Mouse (Mus musculus): ENCODE measurements around the gene Rreb1. TPM values are rescaled to one million over a fixed set of nuclear protein-coding genes. Genes with fewer than 3 reads are reported as not detected.

The Rreb1 gene
- polyA plus RNA-seq, 1 experiment from 2014 or later = 8.8 TPM

- Histone ChIP-seq H3K9ac (no peak overlapping the region), H3K4me1 (peaks cover 90% of the 10 kb centered on the region), H3K27ac (peak overlapping the region; percentile 46), H3K4me3 (no peak overlapping the region), H3K9me3 (replicated peaks) (no peaks in the 10 kb centered on the region), H3K27me3 (replicated peaks) (no peaks in the 10 kb centered on the region), H3K36me3 (no peaks in the 10 kb centered on the region), H3K4me2 (no peak overlapping the region)
- no peak for ATAC-seq
- WGBS (ENCODE audit: insufficient replicate concordance) = 84% methylated on average over 16 of the region's 17 CpGs
Measured at GRCm38 (mm10) chr13:37847601-37848358, 69.6 kb downstream of the Rreb1 start.

GRCm38 (mm10) chr13:37848438-37848837, 70.2 kb downstream of the Rreb1 start:
- peaks cover 90% of the 10 kb centered on the region for H3K4me1 ChIP-seq
- no peak overlapping the region for H3K4me2 ChIP-seq
- H3K27me3 ChIP-seq (replicated peaks) = no peaks in the 10 kb centered on the region
- WGBS (ENCODE audit: insufficient replicate concordance) = 87% methylated on average over 5 of the region's 5 CpGs
- ATAC-seq = no peak
- H3K4me3 ChIP-seq = no peak overlapping the region
- H3K36me3 ChIP-seq = no peaks in the 10 kb centered on the region
- H3K9ac ChIP-seq = no peak overlapping the region
- H3K27ac ChIP-seq = 0 out of 2 replicates have a peak overlapping the region, but pooled peaks have one; percentile 4
- H3K9me3 ChIP-seq (replicated peaks) = no peaks in the 10 kb centered on the region

- no peak overlapping the region for H3K4me2 ChIP-seq
- H3K9ac ChIP-seq = no peak overlapping the region; the same call in 1 of the 2 replicates
- H3K4me1 ChIP-seq = peaks cover 86% of the 10 kb centered on the region
- H3K27ac ChIP-seq = peak overlapping the region; percentile 96
- 53% methylated on average over 5 of the region's 5 CpGs for WGBS (ENCODE audit: insufficient replicate concordance)
- H3K4me3 ChIP-seq = no peak overlapping the region
- ATAC-seq = no peak
- H3K27me3 ChIP-seq (replicated peaks) = no peaks in the 10 kb centered on the region
- no peaks in the 10 kb centered on the region for H3K36me3 ChIP-seq
- no peaks in the 10 kb centered on the region for H3K9me3 ChIP-seq (replicated peaks)
Measured at GRCm38 (mm10) chr13:37851617-37852016, 73.4 kb downstream of the Rreb1 start.

GRCm38 (mm10) chr13:37852850-37853249, 74.7 kb downstream of the Rreb1 start:
- ATAC-seq = no peak
- H3K36me3 ChIP-seq = no peaks in the 10 kb centered on the region
- WGBS (ENCODE audit: insufficient replicate concordance) = 62% methylated on average over 3 of the region's 3 CpGs
- H3K4me2 ChIP-seq = peak overlapping the region; percentile 95
- peaks cover 83% of the 10 kb centered on the region for H3K4me1 ChIP-seq
- H3K4me3 ChIP-seq = no peak overlapping the region
- H3K9ac ChIP-seq = peak overlapping the region; percentile 23
- no peaks in the 10 kb centered on the region for H3K9me3 ChIP-seq (replicated peaks)
- H3K27ac ChIP-seq = peak overlapping the region; percentile 96
- no peaks in the 10 kb centered on the region for H3K27me3 ChIP-seq (replicated peaks)

- peaks cover 89% of the 10 kb centered on the region for H3K4me1 ChIP-seq
- WGBS (ENCODE audit: insufficient replicate concordance) = 31% methylated on average over 4 of the region's 4 CpGs
Measured at GRCm38 (mm10) chr13:37853441-37853840, 75.2 kb downstream of the Rreb1 start.

GRCm38 (mm10) chr13:37854031-37854431, 75.8 kb downstream of the Rreb1 start:
- H3K4me1 ChIP-seq = peaks cover 90% of the 10 kb centered on the region
- H3K9me3 ChIP-seq (replicated peaks) = no peaks in the 10 kb centered on the region
- H3K27me3 ChIP-seq (replicated peaks) = no peaks in the 10 kb centered on the region
- peak overlapping the region; percentile 64 for H3K4me3 ChIP-seq
- WGBS (ENCODE audit: insufficient replicate concordance) = 2% methylated on average over 14 of the region's 14 CpGs
- no peaks in the 10 kb centered on the region for H3K36me3 ChIP-seq
- H3K9ac ChIP-seq = peak overlapping the region; percentile 82
- no peak for ATAC-seq
- peak overlapping the region; percentile 96 for H3K27ac ChIP-seq
- H3K4me2 ChIP-seq = peak overlapping the region; percentile 95

More at GRCm38 (mm10) chr13:37853441-37853840, 75.2 kb downstream of the Rreb1 start:
- H3K27ac ChIP-seq = peak overlapping the region; percentile 96
- H3K27me3 ChIP-seq (replicated peaks) = no peaks in the 10 kb centered on the region
- no peak for ATAC-seq
- peak overlapping the region; percentile 64; the same call in 1 of the 2 replicates for H3K4me3 ChIP-seq
- no peaks in the 10 kb centered on the region for H3K36me3 ChIP-seq
- peak overlapping the region; percentile 41 for H3K9ac ChIP-seq
- no peaks in the 10 kb centered on the region for H3K9me3 ChIP-seq (replicated peaks)
- H3K4me2 ChIP-seq = peak overlapping the region; percentile 95

- peak overlapping the region; percentile 96 for H3K27ac ChIP-seq
- H3K4me3 ChIP-seq = peak overlapping the region; percentile 64
- no peaks in the 10 kb centered on the region for H3K27me3 ChIP-seq (replicated peaks)
- H3K9ac ChIP-seq = peak overlapping the region; percentile 82
- 9% methylated on average over 14 of the region's 14 CpGs for WGBS (ENCODE audit: insufficient replicate concordance)
- H3K9me3 ChIP-seq (replicated peaks) = no peaks in the 10 kb centered on the region
- H3K36me3 ChIP-seq = no peaks in the 10 kb centered on the region
- peaks cover 91% of the 10 kb centered on the region for H3K4me1 ChIP-seq
- peak overlapping the region; percentile 95 for H3K4me2 ChIP-seq
- ATAC-seq = no peak
Measured at GRCm38 (mm10) chr13:37854455-37855220, 76.4 kb downstream of the Rreb1 start.

GRCm38 (mm10) chr13:37855221-37855757, 77.1 kb downstream of the Rreb1 start:
- Histone ChIP-seq H3K9me3 (replicated peaks) (no peaks in the 10 kb centered on the region), H3K9ac (peak overlapping the region; percentile 82), H3K4me1 (peaks cover 90% of the 10 kb centered on the region), H3K4me2 (peak overlapping the region; percentile 95), H3K27me3 (replicated peaks) (no peaks in the 10 kb centered on the region), H3K4me3 (peak overlapping the region; percentile 64), H3K36me3 (no peaks in the 10 kb centered on the region), H3K27ac (peak overlapping the region; percentile 96)
- WGBS (ENCODE audit: insufficient replicate concordance) = 22% methylated on average over 3 of the region's 3 CpGs
- ATAC-seq = no peak

- Histone ChIP-seq H3K4me2 (peak overlapping the region; percentile 21; the same call in 1 of the 2 replicates), H3K36me3 (no peaks in the 10 kb centered on the region), H3K9me3 (replicated peaks) (no peaks in the 10 kb centered on the region), H3K4me3 (no peak overlapping the region), H3K27me3 (replicated peaks) (no peaks in the 10 kb centered on the region), H3K27ac (peak overlapping the region; percentile 62), H3K4me1 (peaks cover 89% of the 10 kb centered on the region), H3K9ac (no peak overlapping the region)
- ATAC-seq = no peak
Measured at GRCm38 (mm10) chr13:37855765-37856164, 77.6 kb downstream of the Rreb1 start.

GRCm38 (mm10) chr13:37856537-37856936, 78.3 kb downstream of the Rreb1 start:
- Histone ChIP-seq H3K36me3 (no peaks in the 10 kb centered on the region), H3K9me3 (replicated peaks) (no peaks in the 10 kb centered on the region), H3K4me3 (peak overlapping the region; percentile 65), H3K4me1 (peaks cover 89% of the 10 kb centered on the region), H3K4me2 (peak overlapping the region; percentile 87), H3K9ac (peak overlapping the region; percentile 25; the same call in 1 of the 2 replicates), H3K27me3 (replicated peaks) (no peaks in the 10 kb centered on the region), H3K27ac (peak overlapping the region; percentile 96)
- ATAC-seq = no peak
- 15% methylated on average over 2 of the region's 2 CpGs for WGBS (ENCODE audit: insufficient replicate concordance)

GRCm38 (mm10) chr13:37857284-37858065, 79.3 kb downstream of the Rreb1 start:
- peak; percentile 86 for ATAC-seq
- H3K36me3 ChIP-seq = no peaks in the 10 kb centered on the region
- peak overlapping the region; percentile 96 for H3K27ac ChIP-seq
- 2% methylated on average over 59 of the region's 59 CpGs for WGBS (ENCODE audit: insufficient replicate concordance)
- no peaks in the 10 kb centered on the region for H3K9me3 ChIP-seq (replicated peaks)
- H3K4me1 ChIP-seq = peaks cover 89% of the 10 kb centered on the region
- peak overlapping the region; percentile 65 for H3K4me3 ChIP-seq
- H3K4me2 ChIP-seq = peak overlapping the region; percentile 87
- no peaks in the 10 kb centered on the region for H3K27me3 ChIP-seq (replicated peaks)
- peak overlapping the region; percentile 84 for H3K9ac ChIP-seq

Data from liver, embryonic 12.5 days (tissue).